14 mouse cellular contexts compared by ENCODE assay signal in the genomic region with DNA sequence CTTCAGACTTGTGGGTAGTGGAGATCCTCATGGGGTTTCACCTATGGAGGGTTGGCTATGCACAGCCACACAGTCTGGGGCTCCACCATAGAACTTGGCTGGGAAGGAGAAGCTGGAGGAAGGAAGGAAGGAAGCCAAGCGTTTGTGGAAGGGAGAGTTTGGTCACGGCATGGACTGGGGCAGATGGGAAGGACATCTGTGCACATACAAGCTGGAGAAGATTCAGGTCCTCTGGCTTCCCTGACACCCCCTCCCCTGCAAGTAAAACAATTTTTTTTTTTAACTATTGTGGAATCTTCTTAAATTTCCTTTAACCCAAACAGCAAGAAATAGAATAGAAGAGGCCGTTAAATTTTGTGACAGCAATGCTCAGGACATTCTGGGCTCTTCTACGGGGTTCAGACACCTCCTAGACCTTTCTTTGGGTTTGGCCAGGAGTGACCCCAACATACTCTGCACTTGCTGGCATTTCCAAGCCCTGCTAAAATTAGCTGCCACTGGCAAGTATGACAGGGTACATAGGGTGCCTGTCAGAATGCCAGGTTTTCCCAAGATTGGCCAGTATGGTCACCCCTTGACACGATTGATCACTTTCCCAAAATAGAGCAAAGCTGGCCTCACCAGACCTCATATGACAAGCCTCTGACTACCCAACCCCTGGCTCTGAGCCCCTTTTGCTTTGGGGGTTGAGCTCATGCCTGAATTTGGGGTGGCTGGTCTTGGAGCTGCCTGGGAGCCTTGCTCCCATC. TPM values are rescaled to one million over a fixed set of nuclear protein-coding genes. Genes with fewer than 3 reads are reported as not detected.
DNase-seq lines count a peak whose midpoint lies in the region; ATAC-seq and TF ChIP-seq lines count a peak whose summit lies in the region.
"Had no signal": no experiment of that assay in that cellular context is flagged by ENCODE, and none has a peak within 500 bp of the region (broad histone marks: within the 10 kb centered on the region; RNA-seq: fewer than 3 reads in every experiment).

No protein-coding gene starts in this region.

- no peak overlapping the region for H3K4me3 ChIP-seq in liver, postnatal 0 days (ENCODE audit: low read depth, low read length)
- no peak overlapping the region for H3K4me3 ChIP-seq in liver, embryonic 11.5 days (ENCODE audit: low read depth, low read length)
- H3K4me3 ChIP-seq in heart, embryonic 16.5 days (ENCODE audit: low read length), result no peak overlapping the region
- H3K4me3 ChIP-seq in forebrain, embryonic 14.5 days (ENCODE audit: low read depth, low read length), result no peak overlapping the region
- H3K4me3 ChIP-seq: embryonic facial prominence, embryonic 10.5 days; limb, embryonic 13.5 days; lung, embryonic 15.5 days; myocyte had no signal

- no peak for TF ChIP-seq EP300 in liver, postnatal 0 days (IDR thresholded peaks at IDR 0.05; ENCODE audit: low read depth)

- no peak for TF ChIP-seq CTCF in liver, postnatal 0 days (IDR thresholded peaks at IDR 0.05; ENCODE audit: low read depth)

- no peaks in the 10 kb centered on the region for H3K27me3 ChIP-seq in liver, postnatal 0 days (ENCODE audit: insufficient read depth, low read length)
- 0 out of 2 replicates have a peak, but pooled peaks cover 3% of the 10 kb centered on the region for H3K27me3 ChIP-seq in liver, embryonic 11.5 days (replicated peaks; ENCODE audit: control insufficient read depth, insufficient read depth, low read length)
- no peaks in the 10 kb centered on the region for H3K27me3 ChIP-seq in heart, embryonic 16.5 days (ENCODE audit: control insufficient read depth, insufficient read depth, low read length)
- H3K27me3 ChIP-seq in forebrain, embryonic 14.5 days (replicated peaks; ENCODE audit: control insufficient read depth, insufficient read depth, low read length), result no peaks in the 10 kb centered on the region
- H3K27me3 ChIP-seq: limb, embryonic 13.5 days had no signal

- peak overlapping the region; percentile 29; the same call in 1 of the 2 replicates for H3K4me2 ChIP-seq in liver, postnatal 0 days (ENCODE audit: low read depth, low read length)
- no peak overlapping the region for H3K4me2 ChIP-seq in liver, embryonic 11.5 days
- H3K4me2 ChIP-seq in heart, embryonic 16.5 days (ENCODE audit: low read depth, low read length), result 0 out of 2 replicates have a peak overlapping the region, but pooled peaks have one; percentile 7
- no peak overlapping the region for H3K4me2 ChIP-seq in forebrain, embryonic 14.5 days (ENCODE audit: low read length)
- H3K4me2 ChIP-seq: limb, embryonic 13.5 days; lung, embryonic 15.5 days had no signal

- ATAC-seq in liver, postnatal 0 days, result no peak
- no peak for ATAC-seq in liver, embryonic 11.5 days (replicated peaks; ENCODE audit: low FRiP score)
- ATAC-seq in heart, embryonic 16.5 days (replicated peaks; ENCODE audit: extremely low read depth, insufficient read depth, low FRiP score), result 0 out of 2 replicates have a peak, but pooled peaks have one; percentile 21
- no peak for ATAC-seq in forebrain, embryonic 14.5 days

- 57% methylated on average over 5 of the region's 5 CpGs for WGBS in liver, postnatal 0 days (ENCODE audit: insufficient replicate concordance)
- 58% methylated on average over 5 of the region's 5 CpGs for WGBS in liver, embryonic 11.5 days
- 48% methylated on average over 5 of the region's 5 CpGs for WGBS in heart, embryonic 16.5 days
- 81% methylated on average over 5 of the region's 5 CpGs for WGBS in forebrain, embryonic 14.5 days

- H3K36me3 ChIP-seq in liver, postnatal 0 days (replicated peaks; ENCODE audit: insufficient read depth, low read length), result 0 out of 2 replicates have a peak, but pooled peaks cover 2% of the 10 kb centered on the region
- no peaks in the 10 kb centered on the region for H3K36me3 ChIP-seq in liver, embryonic 11.5 days (ENCODE audit: control insufficient read depth, insufficient read depth, low read length)
- H3K36me3 ChIP-seq in heart, embryonic 16.5 days (ENCODE audit: control insufficient read depth, insufficient read depth), result no peaks in the 10 kb centered on the region
- no peaks in the 10 kb centered on the region for H3K36me3 ChIP-seq in forebrain, embryonic 14.5 days (ENCODE audit: control insufficient read depth, insufficient read depth, low read length)
- H3K36me3 ChIP-seq: embryonic facial prominence, embryonic 10.5 days; limb, embryonic 13.5 days; lung, embryonic 15.5 days had no signal

- no peak overlapping the region for H3K27ac ChIP-seq in liver, postnatal 0 days (ENCODE audit: low read depth)
- no peak overlapping the region for H3K27ac ChIP-seq in liver, embryonic 11.5 days (ENCODE audit: low read depth, low read length)
- 0 out of 2 replicates have a peak overlapping the region, but pooled peaks have one; percentile 6 for H3K27ac ChIP-seq in heart, embryonic 16.5 days (ENCODE audit: low read length)
- no peak overlapping the region for H3K27ac ChIP-seq in forebrain, embryonic 14.5 days (ENCODE audit: low read depth, low read length)
- H3K27ac ChIP-seq: embryonic facial prominence, embryonic 10.5 days; limb, embryonic 13.5 days; lung, embryonic 15.5 days had no signal

- H3K9ac ChIP-seq in liver, postnatal 0 days (replicated peaks), result no peak overlapping the region
- H3K9ac ChIP-seq in liver, embryonic 11.5 days (ENCODE audit: low read depth, low read length), result no peak overlapping the region
- no peak overlapping the region for H3K9ac ChIP-seq in heart, embryonic 16.5 days (ENCODE audit: low read length)
- no peak overlapping the region for H3K9ac ChIP-seq in forebrain, embryonic 14.5 days (ENCODE audit: low read length)
- H3K9ac ChIP-seq: limb, embryonic 13.5 days; lung, embryonic 15.5 days had no signal

- H3K4me1 ChIP-seq in liver, postnatal 0 days (ENCODE audit: insufficient read depth), result peaks cover 17% of the 10 kb centered on the region; the same call in 1 of the 2 replicates
- peaks cover 4% of the 10 kb centered on the region; the same call in 1 of the 2 replicates for H3K4me1 ChIP-seq in liver, embryonic 11.5 days (replicated peaks; ENCODE audit: control insufficient read depth, insufficient read depth, low read length)
- H3K4me1 ChIP-seq in heart, embryonic 16.5 days (ENCODE audit: control insufficient read depth, insufficient read depth, low read length), result peaks cover 16% of the 10 kb centered on the region
- no peaks in the 10 kb centered on the region for H3K4me1 ChIP-seq in forebrain, embryonic 14.5 days (ENCODE audit: control insufficient read depth, insufficient read depth, low read length)

- DNase-seq in gastrocnemius, adult 18-20 months (ENCODE audit: low spot score), result peak; percentile 88
- DNase-seq in gastrocnemius, postnatal 4 days (ENCODE audit: low spot score in 2 of 2), result no peak
- no peak for DNase-seq in liver, postnatal 0 days
- no peak for DNase-seq in liver, embryonic 11.5 days (ENCODE audit: low spot score)
- peak; percentile 59 to 60 for DNase-seq in cerebellum, postnatal 25 days
- no peak for DNase-seq in lung, postnatal 14 days
- DNase-seq in forebrain, embryonic 14.5 days (ENCODE audit: low spot score), result no peak
- DNase-seq: spleen, adult 18-20 months had no signal

- no peaks in the 10 kb centered on the region for H3K9me3 ChIP-seq in liver, postnatal 0 days (ENCODE audit: low read length)
- no peaks in the 10 kb centered on the region for H3K9me3 ChIP-seq in liver, embryonic 11.5 days (ENCODE audit: control insufficient read depth, low read length)
- no peaks in the 10 kb centered on the region; the same call in 1 of the 2 replicates for H3K9me3 ChIP-seq in heart, embryonic 16.5 days (replicated peaks; ENCODE audit: control insufficient read depth, low read length)
- no peaks in the 10 kb centered on the region for H3K9me3 ChIP-seq in forebrain, embryonic 14.5 days (replicated peaks; ENCODE audit: control insufficient read depth, low read length)
- H3K9me3 ChIP-seq: embryonic facial prominence, embryonic 10.5 days; limb, embryonic 13.5 days; lung, embryonic 15.5 days had no signal

RNA-seq across cellular contexts. Expression of gene Myl7, which starts 17.0 kb away (rescaled TPM):
- not detected for total RNA-seq in gastrocnemius, adult 18-20 months (2021)
- not detected for total RNA-seq in gastrocnemius, postnatal 4 days (2021)
- polyA plus RNA-seq in liver, postnatal 0 days (2015; fragmentation: Nextera tagmentation; extraction: Ambion mirVana), result 2.4 and 2.6 TPM in 2 replicates
- 73.1 and 156 TPM in 2 replicates for polyA plus RNA-seq in liver, embryonic 11.5 days (2014; fragmentation: Nextera tagmentation; extraction: Ambion mirVana)
- polyA plus RNA-seq in heart, embryonic 16.5 days (2015; fragmentation: Nextera tagmentation; extraction: Ambion mirVana), result 3,470 and 5,161 TPM in 2 replicates
- polyA plus RNA-seq in forebrain, embryonic 14.5 days (2014; fragmentation: Nextera tagmentation; extraction: Ambion mirVana), result not detected in 2 replicates
- total RNA-seq: gastrocnemius, postnatal 36 days had no signal
- polyA plus RNA-seq: myocyte had no signal

RNA-seq across cellular contexts. Expression of gene Gck, which starts 34.3 kb away (rescaled TPM):
- 1 to 10 TPM; 2.0 to 3.3 TPM for total RNA-seq in gastrocnemius, adult 18-20 months (2021)
- total RNA-seq in gastrocnemius, postnatal 4 days (2021), result not detected
- 0.66 and 1.3 TPM in 2 replicates for polyA plus RNA-seq in liver, postnatal 0 days (2015; fragmentation: Nextera tagmentation; extraction: Ambion mirVana)
- 0.35 and 0.45 TPM in 2 replicates for polyA plus RNA-seq in liver, embryonic 11.5 days (2014; fragmentation: Nextera tagmentation; extraction: Ambion mirVana)
- polyA plus RNA-seq in heart, embryonic 16.5 days (2015; fragmentation: Nextera tagmentation; extraction: Ambion mirVana), result 0.75 and 1.2 TPM in 2 replicates
- polyA plus RNA-seq in forebrain, embryonic 14.5 days (2014; fragmentation: Nextera tagmentation; extraction: Ambion mirVana), result 6.5 and 7.3 TPM in 2 replicates

RNA-seq across cellular contexts. Expression of gene Pold2, which starts 37.5 kb away (rescaled TPM):
- 10 to 100 TPM; 44.5 to 45.6 TPM for total RNA-seq in gastrocnemius, adult 18-20 months (2021)
- 10 to 100 TPM; 54.1 to 61.3 TPM for total RNA-seq in gastrocnemius, postnatal 4 days (2021)
- 24.0 and 27.0 TPM in 2 replicates for polyA plus RNA-seq in liver, postnatal 0 days (2015; fragmentation: Nextera tagmentation; extraction: Ambion mirVana)
- polyA plus RNA-seq in liver, embryonic 11.5 days (2014; fragmentation: Nextera tagmentation; extraction: Ambion mirVana), result 151 and 158 TPM in 2 replicates
- 113 and 115 TPM in 2 replicates for polyA plus RNA-seq in heart, embryonic 16.5 days (2015; fragmentation: Nextera tagmentation; extraction: Ambion mirVana)
- 65.0 and 73.0 TPM in 2 replicates for polyA plus RNA-seq in forebrain, embryonic 14.5 days (2014; fragmentation: Nextera tagmentation; extraction: Ambion mirVana)

RNA-seq across cellular contexts. Expression of gene Ykt6, which starts 39.9 kb away (rescaled TPM):
- 10 to 100 TPM; 37.0 to 44.9 TPM for total RNA-seq in gastrocnemius, adult 18-20 months (2021)
- total RNA-seq in gastrocnemius, postnatal 4 days (2021), result 10 to 100 TPM; 61.5 to 66.0 TPM
- 15.1 and 16.6 TPM in 2 replicates for polyA plus RNA-seq in liver, postnatal 0 days (2015; fragmentation: Nextera tagmentation; extraction: Ambion mirVana)
- 18.4 TPM in 2 replicates for polyA plus RNA-seq in liver, embryonic 11.5 days (2014; fragmentation: Nextera tagmentation; extraction: Ambion mirVana)
- polyA plus RNA-seq in heart, embryonic 16.5 days (2015; fragmentation: Nextera tagmentation; extraction: Ambion mirVana), result 38.3 and 40.5 TPM in 2 replicates
- 46.3 and 47.5 TPM in 2 replicates for polyA plus RNA-seq in forebrain, embryonic 14.5 days (2014; fragmentation: Nextera tagmentation; extraction: Ambion mirVana)

RNA-seq across cellular contexts. Expression of gene Aebp1, which starts 53.9 kb away (rescaled TPM):
- total RNA-seq in gastrocnemius, adult 18-20 months (2021), result 10 to 100 TPM; 61.2 to 83.6 TPM
- total RNA-seq in gastrocnemius, postnatal 4 days (2021), result 10 to 100 TPM; 60.9 to 68.2 TPM
- polyA plus RNA-seq in liver, postnatal 0 days (2015; fragmentation: Nextera tagmentation; extraction: Ambion mirVana), result 2.9 and 3.1 TPM in 2 replicates
- polyA plus RNA-seq in liver, embryonic 11.5 days (2014; fragmentation: Nextera tagmentation; extraction: Ambion mirVana), result 11.3 TPM in 2 replicates
- 35.7 and 36.5 TPM in 2 replicates for polyA plus RNA-seq in heart, embryonic 16.5 days (2015; fragmentation: Nextera tagmentation; extraction: Ambion mirVana)
- polyA plus RNA-seq in forebrain, embryonic 14.5 days (2014; fragmentation: Nextera tagmentation; extraction: Ambion mirVana), result 6.8 and 13.0 TPM in 2 replicates

Comparison
In these comparisons a context has a peak if more than half of its experiments do, and no peak if none do; other contexts are left out.
1. DNase-seq: peak in gastrocnemius, adult 18-20 months (single experiment) and cerebellum, postnatal 25 days (2 of 2); none in gastrocnemius, postnatal 4 days (0 of 2), liver, postnatal 0 days (single experiment), liver, embryonic 11.5 days (single experiment), lung, postnatal 14 days (single experiment) and forebrain, embryonic 14.5 days (single experiment).
2. H3K4me2 ChIP-seq: peak in liver, postnatal 0 days (single experiment) and heart, embryonic 16.5 days (single experiment); none in liver, embryonic 11.5 days (single experiment) and forebrain, embryonic 14.5 days (single experiment).
3. RNA of gene Myl7, which starts 17.0 kb away (polyA plus RNA-seq): 3,470 to 5,161 TPM in heart, embryonic 16.5 days and 73.1 to 156 TPM in liver, embryonic 11.5 days; 2.4 to 2.6 TPM in liver, postnatal 0 days and not detected in forebrain, embryonic 14.5 days; every median in the first group is over 10 times any median in the second.